Mouse (Mus musculus) C2C12 (cell line): ENCODE results near the gene Ptms. TPM values are rescaled to one million over a fixed set of nuclear protein-coding genes. Genes with fewer than 3 reads are reported as not detected.

Source experiments
- H3K27me3 ChIP-seq: one replicate; pipeline ENCODE4 v1.6.1; 2011; ENCODE audit not compliant: control insufficient read depth, insufficient read depth, insufficient read length
- H3K36me3 ChIP-seq: one replicate; pipeline ENCODE4 v1.6.1; 2011; ENCODE audit not compliant: control insufficient read depth, insufficient read depth
- H3K4me3 ChIP-seq: one replicate; pipeline ENCODE4 v1.5.1; 2011; ENCODE audit warnings: mild to moderate bottlenecking, control low read depth; ENCODE audit not compliant: poor library complexity, insufficient read depth, severe bottlenecking
- H3K79me2 ChIP-seq: one replicate; pipeline ENCODE4 v1.6.1; 2011; ENCODE audit not compliant: control insufficient read depth, insufficient read depth
- H3K79me3 ChIP-seq: one replicate; pipeline ENCODE4 v1.6.1; 2011; ENCODE audit warnings: low read depth, control low read depth
- H3ac ChIP-seq: one replicate; pipeline ENCODE3; 2011; ENCODE audit warnings: low read depth; ENCODE audit not compliant: control insufficient read depth, insufficient read length
- CEBPB ChIP-seq: IDR thresholded peaks from one replicate; pipeline ENCODE4 v1.6.1; 2011; ENCODE audit warnings: low read depth, mild to moderate bottlenecking, control low read depth, moderate library complexity
- CTCF ChIP-seq: IDR thresholded peaks from one replicate; pipeline ENCODE4 v1.5.1; 2011; ENCODE audit not compliant: control insufficient read depth, insufficient read depth, insufficient read length
- FOSL1 ChIP-seq: IDR thresholded peaks from one replicate; pipeline ENCODE4 v1.8.0; 2011; ENCODE audit warnings: mild to moderate bottlenecking, low read length; ENCODE audit not compliant: poor library complexity, insufficient read depth, severe bottlenecking
- MAX ChIP-seq: IDR thresholded peaks from one replicate; pipeline ENCODE4 v1.6.1; 2011; ENCODE audit warnings: mild to moderate bottlenecking, control low read depth
- MYOD1 ChIP-seq: IDR thresholded peaks from one replicate; pipeline ENCODE4 v1.6.1; 2011; ENCODE audit warnings: low read depth; ENCODE audit not compliant: control insufficient read depth, insufficient read length
- MYOG ChIP-seq: IDR thresholded peaks from one replicate; pipeline ENCODE4 v1.6.1; 2011; ENCODE audit not compliant: control insufficient read depth, insufficient read length; ENCODE audit errors: extremely low read depth
- USF1 ChIP-seq: IDR thresholded peaks from one replicate; pipeline ENCODE4 v1.6.1; 2011; ENCODE audit warnings: low read depth, mild to moderate bottlenecking, control low read depth, moderate library complexity
- long read RNA-seq, 2 experiments: library from polyadenylated mRNA; unstranded; transcript quantifications; one replicate each; pipeline ENCODE4 v2.0.0; 2019 to 2020
- polyA plus RNA-seq: library from polyadenylated mRNA; unstranded; fragments of >200 nt; fragmentation: generic; extraction: Trizol; gene quantifications from one replicate; pipeline ENCODE4 v1.2.1, GENCODE M21; 2012; ENCODE audit warnings: missing spikeins

Gene Ptms
- polyA plus RNA-seq, result 1,903 TPM
- long read RNA-seq, experiment 1, transcript Ptms-201 (5 exons, 1,149 nt), result major isoform, 83 of 166 reads
- long read RNA-seq, experiment 1, transcript Ptms-203 (4 exons, 629 nt), result minor isoform, 5 of 166 reads
- long read RNA-seq, experiment 1, partial matches to known transcripts, result 36 of 166 reads
- long read RNA-seq, experiment 1, other reads (novel, unspliced or antisense), result 42 of 166 reads
- long read RNA-seq, experiment 2, transcript Ptms-201 (5 exons, 1,149 nt), result major isoform, 30 of 43 reads
- long read RNA-seq, experiment 2, partial matches to known transcripts, result 8 of 43 reads
- long read RNA-seq, experiment 2, other reads (novel, unspliced or antisense), result 1 of 43 reads

- no peak for TF ChIP-seq FOSL1
- TF ChIP-seq MAX, result no peak
- no peak for TF ChIP-seq CEBPB
- peak; percentile 21 for TF ChIP-seq MYOD1
- no peak for TF ChIP-seq CTCF
- no peak for TF ChIP-seq USF1
- TF ChIP-seq MYOG, result no peak
- peak within 1 kb of the TSS; percentile 30 for H3ac ChIP-seq
- H3K79me2 ChIP-seq, result peaks cover 29% of the 10 kb centered on the region
- peaks cover 20% of the 10 kb centered on the region for H3K79me3 ChIP-seq
- H3K27me3 ChIP-seq, result no peaks in the 10 kb centered on the region
- no peak within 1 kb of the TSS for H3K4me3 ChIP-seq
- peaks cover 13% of the 10 kb centered on the region for H3K36me3 ChIP-seq
Measured at GRCm38 (mm10) chr6:124919695-124920317, at the start of gene Ptms. Gene Ptms, minus strand, starts transcription at chr6:124920103.

DNA sequence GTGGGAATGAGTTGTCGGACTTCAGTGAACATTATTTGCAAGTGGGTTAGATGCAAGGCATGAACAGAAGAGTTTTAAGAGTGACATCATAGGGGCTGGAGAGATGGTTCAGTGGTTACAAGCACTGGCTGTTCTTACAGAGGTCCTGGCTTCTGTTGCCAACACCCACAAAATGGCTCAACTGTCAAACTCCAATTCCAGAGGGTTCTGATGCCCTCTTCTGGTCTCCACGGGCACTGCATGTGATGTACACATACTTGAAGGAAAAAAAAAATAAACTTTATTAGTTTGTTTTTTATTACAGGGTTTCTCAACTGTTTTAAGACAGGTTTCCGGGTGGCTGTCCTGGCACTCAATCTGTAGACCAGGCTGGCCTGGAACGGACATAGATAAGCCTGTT, 47.9 kb upstream of the Ptms start:
- peaks cover 24% of the 10 kb centered on the region for H3K79me3 ChIP-seq
- no peak overlapping the region for H3K4me3 ChIP-seq
- H3K36me3 ChIP-seq, result peaks cover 13% of the 10 kb centered on the region
- no peaks in the 10 kb centered on the region for H3K27me3 ChIP-seq
- H3K79me2 ChIP-seq, result peaks cover 39% of the 10 kb centered on the region
- no peak for TF ChIP-seq CEBPB
- no peak for TF ChIP-seq USF1
- no peak for TF ChIP-seq CTCF
- no peak for TF ChIP-seq MAX
- TF ChIP-seq MYOD1, result no peak
- TF ChIP-seq MYOG, result no peak
- no peak for TF ChIP-seq FOSL1
- H3ac ChIP-seq, result no peak overlapping the region

DNA sequence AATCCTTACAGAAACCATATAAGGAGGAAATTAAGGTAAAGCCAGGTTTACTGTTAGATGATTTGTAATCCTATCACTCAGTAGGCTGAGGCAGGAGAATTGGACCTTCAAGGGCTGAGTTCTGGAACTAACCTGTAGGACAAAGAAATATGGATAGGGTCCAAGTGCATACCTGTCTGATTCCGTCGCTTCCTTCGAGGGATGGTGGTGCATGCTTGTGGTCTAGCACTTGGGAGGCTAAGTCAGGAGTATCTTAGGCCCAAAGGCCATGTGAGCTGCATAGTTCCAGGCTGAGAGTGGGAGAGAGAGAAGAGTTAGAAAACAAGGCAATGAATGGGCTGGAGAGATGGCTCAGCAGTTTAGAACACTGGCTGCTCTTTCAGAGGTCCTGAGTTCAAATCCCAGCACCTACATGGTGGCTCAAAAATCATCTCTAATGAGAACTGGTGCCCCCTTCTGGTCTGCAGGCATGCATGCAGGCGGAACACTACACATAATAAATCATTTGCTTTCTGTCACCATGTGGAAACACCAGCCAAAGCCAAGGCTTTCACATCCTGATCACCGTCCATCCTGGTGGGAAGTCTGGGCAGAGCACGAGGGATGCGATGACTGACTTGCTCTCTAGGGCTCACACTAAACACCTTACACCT, 46.7 kb upstream of the Ptms start:
- Histone ChIP-seq H3K36me3 (peaks cover 21% of the 10 kb centered on the region), H3K27me3 (no peaks in the 10 kb centered on the region), H3K79me3 (peaks cover 25% of the 10 kb centered on the region), H3K79me2 (peaks cover 48% of the 10 kb centered on the region), H3K4me3 (peak overlapping the region; percentile 85), H3ac (no peak overlapping the region)
- TF ChIP-seq MAX (no peak), FOSL1 (no peak), CTCF (no peak), USF1 (no peak), CEBPB (no peak), MYOD1 (no peak), MYOG (no peak)

DNA sequence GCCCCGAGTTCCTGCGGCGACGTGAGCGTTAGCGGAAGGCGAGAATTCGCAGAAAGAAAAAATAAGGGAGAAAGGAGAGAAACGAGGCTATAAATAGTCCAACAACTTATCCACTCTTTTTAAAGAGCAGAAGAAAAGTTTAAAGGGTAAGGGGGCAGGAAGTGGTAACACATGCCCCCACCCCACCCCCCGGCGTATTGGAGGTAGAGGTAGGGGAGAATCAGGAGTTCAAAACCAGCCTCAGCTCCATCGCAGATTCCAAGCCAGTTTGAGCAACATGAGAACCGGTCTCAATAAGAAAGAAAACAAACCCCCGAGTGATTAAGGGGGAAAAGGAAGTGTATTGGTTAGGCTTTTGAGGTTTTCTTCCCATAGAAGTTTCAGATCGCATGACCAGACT, 45.8 kb upstream of the Ptms start:
- Histone ChIP-seq H3ac (peak overlapping the region; percentile 87), H3K4me3 (peak overlapping the region; percentile 85), H3K79me2 (peaks cover 48% of the 10 kb centered on the region), H3K79me3 (peaks cover 26% of the 10 kb centered on the region), H3K36me3 (peaks cover 29% of the 10 kb centered on the region), H3K27me3 (no peaks in the 10 kb centered on the region)
- TF ChIP-seq MYOD1 (no peak), CEBPB (no peak), USF1 (no peak), MAX (no peak), FOSL1 (no peak), CTCF (no peak), MYOG (no peak)

- TF ChIP-seq MYOG (no peak), MAX (peak; percentile 99), USF1 (peak; percentile 93)
- peaks cover 48% of the 10 kb centered on the region for H3K79me2 ChIP-seq
- peak within 1 kb of the TSS; percentile 85 for H3K4me3 ChIP-seq
- no peaks in the 10 kb centered on the region for H3K27me3 ChIP-seq
- peak within 1 kb of the TSS; percentile 87 for H3ac ChIP-seq
- H3K36me3 ChIP-seq, result peaks cover 35% of the 10 kb centered on the region
- peaks cover 26% of the 10 kb centered on the region for H3K79me3 ChIP-seq
Measured at GRCm38 (mm10) chr6:124965088-124965719, 45.3 kb upstream of the Ptms start, which contains the start of gene Cops7a. Gene Cops7a, minus strand, starts transcription at chr6:124965538.
